Mouse (Mus musculus) hindbrain, embryonic 12.5 days (tissue): Measurements from ENCODE around the gene Galk2. TPM values are rescaled to one million over a fixed set of nuclear protein-coding genes. Genes with fewer than 3 reads are reported as not detected.
A peak's percentile ranks its signal among the peaks of the same experiment; 100 is the strongest.

Experiments used
- ATAC-seq: fragments of 200-750 bp; cut with Nextera tagmentation; 2 replicates; pipeline ENCODE4 v1.8.0; 2017; ENCODE audit warnings: moderate TSS enrichment; ENCODE audit not compliant: low FRiP score
- H3K27ac ChIP-seq: fragments of 300-500 bp; sonication (generic); 2 replicates; pipeline ENCODE4 v1.5.1; 2016; ENCODE audit warnings: mild to moderate bottlenecking
- H3K27me3 ChIP-seq: fragments of 300-500 bp; sonication (generic); 2 replicates; pipeline ENCODE4 v1.6.1; 2016; ENCODE audit warnings: mild to moderate bottlenecking
- H3K36me3 ChIP-seq: fragments of 300-500 bp; sonication (generic); 2 replicates; pipeline ENCODE4 v1.6.1; 2016; ENCODE audit warnings: mild to moderate bottlenecking
- H3K4me1 ChIP-seq: fragments of 300-500 bp; sonication (generic); 2 replicates; pipeline ENCODE4 v1.6.1; 2016
- H3K4me2 ChIP-seq: fragments of 300-500 bp; sonication (generic); replicated peaks from 2 replicates; pipeline ENCODE4 v1.6.1; 2016; ENCODE audit warnings: mild to moderate bottlenecking
- H3K4me3 ChIP-seq: fragments of 300-500 bp; sonication (generic); 2 replicates; pipeline ENCODE4 v1.5.1; 2016; ENCODE audit warnings: mild to moderate bottlenecking
- H3K9ac ChIP-seq: fragments of 300-500 bp; sonication (generic); 2 replicates; pipeline ENCODE4 v1.6.1; 2016; ENCODE audit warnings: mild to moderate bottlenecking, moderate library complexity
- H3K9me3 ChIP-seq: fragments of 300-500 bp; sonication (generic); replicated peaks from 2 replicates; pipeline ENCODE4 v1.6.1; 2016; ENCODE audit warnings: mild to moderate bottlenecking
- WGBS: fragments of 180-500 bp; shearing (Covaris S2); methylation state at CpG from one replicate; pipeline ENCODE4 v1.1.7; 2016; 5-methylcytosine and 5-hydroxymethylcytosine counted together
- polyA plus RNA-seq: library from polyadenylated mRNA; unstranded; fragments of >200 nt; fragmentation: Nextera tagmentation; extraction: Ambion mirVana; gene quantifications from 2 replicates; pipeline ENCODE4 v1.2.1, GENCODE M21; 2016

Gene Galk2
- polyA plus RNA-seq, 1 experiment from 2014 or later, result 35.2 TPM

DNA sequence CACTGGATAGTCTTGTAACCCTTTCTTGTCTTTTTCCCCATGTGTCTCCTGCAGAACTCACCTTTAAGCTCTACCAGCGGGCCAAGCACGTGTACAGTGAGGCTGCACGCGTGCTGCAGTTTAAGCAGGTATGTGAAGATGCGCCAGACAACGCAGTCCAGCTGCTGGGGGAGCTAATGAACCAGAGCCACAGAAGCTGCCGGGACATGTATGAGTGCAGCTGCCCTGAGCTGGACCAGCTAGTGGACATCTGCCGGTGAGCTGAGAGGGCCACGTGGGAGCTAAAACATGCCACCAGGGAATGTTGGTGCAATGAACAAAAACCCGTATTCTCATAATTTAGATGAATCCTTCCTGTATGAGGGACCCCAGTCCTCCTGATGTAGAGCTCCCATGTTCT, 116.3 kb downstream of the Galk2 start:
- no peaks in the 10 kb centered on the region for H3K9me3 ChIP-seq
- H3K27me3 ChIP-seq, result no peaks in the 10 kb centered on the region
- no peak overlapping the region for H3K9ac ChIP-seq
- H3K4me1 ChIP-seq, result no peaks in the 10 kb centered on the region
- WGBS, result 97% methylated on average over 10 of the region's 10 CpGs
- peaks cover 5% of the 10 kb centered on the region; the same call in 1 of the 2 replicates for H3K36me3 ChIP-seq
- ATAC-seq, result no peak
- H3K27ac ChIP-seq, result no peak overlapping the region
- no peak overlapping the region for H3K4me2 ChIP-seq
- H3K4me3 ChIP-seq, result no peak overlapping the region

- H3K27me3 ChIP-seq, result no peaks in the 10 kb centered on the region
- no peak for ATAC-seq
- H3K27ac ChIP-seq, result no peak overlapping the region
- H3K4me2 ChIP-seq, result no peak overlapping the region
- no peak overlapping the region for H3K9ac ChIP-seq
- WGBS, result 68% methylated on average over 5 of the region's 5 CpGs
- H3K9me3 ChIP-seq, result no peaks in the 10 kb centered on the region
- H3K4me1 ChIP-seq, result no peaks in the 10 kb centered on the region
- H3K4me3 ChIP-seq, result no peak overlapping the region
- peaks cover 5% of the 10 kb centered on the region; the same call in 1 of the 2 replicates for H3K36me3 ChIP-seq
These were observed 117.0 kb downstream of the Galk2 start for GRCm38 (mm10) chr2:125975808-125976345.

DNA sequence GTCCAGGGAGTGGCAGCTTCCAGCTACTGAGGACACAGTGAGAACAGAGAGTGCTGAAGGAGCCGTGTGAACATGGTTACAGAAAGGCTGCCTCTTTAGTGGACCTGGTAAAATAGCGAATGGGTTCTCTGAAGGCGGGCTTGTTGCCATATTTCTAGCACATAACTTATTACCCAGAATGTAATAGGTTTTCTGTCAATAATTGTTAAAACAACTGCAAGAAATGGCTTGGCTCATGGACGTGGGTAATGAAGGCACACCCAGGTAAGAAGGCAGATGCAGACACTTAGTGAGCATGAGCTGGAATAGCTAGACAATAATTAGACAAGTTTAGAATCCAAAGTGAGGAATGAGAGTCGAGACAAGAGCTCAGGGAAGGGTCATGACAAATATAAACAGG, 143.4 kb downstream of the Galk2 start:
- no peak for ATAC-seq

DNA sequence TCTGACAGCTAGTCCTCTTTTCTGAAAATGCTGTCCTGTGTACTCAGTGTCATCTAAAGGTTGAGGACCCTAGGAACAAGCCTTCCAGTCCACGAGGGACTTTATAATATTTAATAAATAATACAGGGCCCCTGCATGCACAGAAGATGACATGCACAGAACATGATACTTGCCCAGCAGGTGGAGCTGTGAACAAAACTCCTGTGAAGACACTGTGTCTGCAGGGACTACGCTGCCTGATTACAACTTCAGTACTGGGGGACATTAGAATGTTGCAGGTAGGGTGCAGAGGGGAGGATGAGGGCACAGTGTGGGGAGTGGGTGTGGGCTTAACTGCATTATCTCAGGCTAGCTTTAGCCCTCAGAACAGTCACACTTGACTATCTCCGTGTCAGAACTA, 147.2 kb downstream of the Galk2 start:
- H3K4me2 ChIP-seq, result no peak overlapping the region
- no peak overlapping the region for H3K9ac ChIP-seq
- no peaks in the 10 kb centered on the region for H3K9me3 ChIP-seq
- peak; percentile 32; the same call in 1 of the 2 replicates for ATAC-seq
- no peak overlapping the region for H3K27ac ChIP-seq
- WGBS, result 47% methylated on average over 3 of the region's 3 CpGs
- H3K4me1 ChIP-seq, result no peaks in the 10 kb centered on the region
- H3K4me3 ChIP-seq, result no peak overlapping the region
- no peaks in the 10 kb centered on the region for H3K36me3 ChIP-seq
- H3K27me3 ChIP-seq, result no peaks in the 10 kb centered on the region

More for the DNA sequence above, 143.4 kb downstream of the Galk2 start:
- Histone ChIP-seq H3K4me3 (no peak overlapping the region), H3K9ac (no peak overlapping the region), H3K9me3 (no peaks in the 10 kb centered on the region), H3K36me3 (no peaks in the 10 kb centered on the region), H3K4me1 (no peaks in the 10 kb centered on the region), H3K4me2 (no peak overlapping the region), H3K27me3 (no peaks in the 10 kb centered on the region), H3K27ac (no peak overlapping the region)
- WGBS, result 83% methylated on average over 5 of the region's 5 CpGs

DNA sequence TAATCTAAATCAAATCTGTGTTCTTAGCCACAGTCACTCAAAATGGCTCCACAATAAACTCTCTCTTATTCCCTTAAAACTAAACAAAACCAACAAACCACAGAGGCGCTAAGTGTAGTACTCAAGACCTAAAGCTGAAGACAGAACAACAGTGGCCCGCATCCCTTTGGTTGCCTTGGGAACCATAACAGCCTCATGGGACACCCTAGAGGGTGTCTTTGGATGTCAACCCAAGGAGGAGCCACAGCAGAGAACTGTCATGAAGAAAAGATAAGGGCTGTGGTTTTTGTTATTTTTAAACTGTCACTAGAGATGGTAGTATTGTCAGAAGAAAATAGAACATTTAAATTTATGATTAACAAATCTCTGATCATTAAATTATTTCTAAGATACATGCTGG, 147.8 kb downstream of the Galk2 start:
- H3K36me3 ChIP-seq, result no peaks in the 10 kb centered on the region
- H3K4me3 ChIP-seq, result no peak overlapping the region
- no peaks in the 10 kb centered on the region for H3K27me3 ChIP-seq
- H3K4me2 ChIP-seq, result no peak overlapping the region
- H3K4me1 ChIP-seq, result no peaks in the 10 kb centered on the region
- no peak for ATAC-seq
- H3K9me3 ChIP-seq, result no peaks in the 10 kb centered on the region
- no peak overlapping the region for H3K27ac ChIP-seq
- WGBS, result 60% methylated on average over 2 of the region's 2 CpGs
- no peak overlapping the region for H3K9ac ChIP-seq

GRCm38 (mm10) chr2:126014989-126015710, 156.2 kb downstream of the Galk2 start:
- no peaks in the 10 kb centered on the region for H3K27me3 ChIP-seq
- H3K9me3 ChIP-seq, result no peaks in the 10 kb centered on the region
- H3K4me1 ChIP-seq, result peaks cover 3% of the 10 kb centered on the region; the same call in 1 of the 2 replicates
- no peak overlapping the region for H3K9ac ChIP-seq
- H3K4me3 ChIP-seq, result no peak overlapping the region
- WGBS, result 39% methylated on average over 12 of the region's 12 CpGs
- ATAC-seq, result no peak
- no peak overlapping the region for H3K27ac ChIP-seq
- H3K4me2 ChIP-seq, result no peak overlapping the region
- H3K36me3 ChIP-seq, result no peaks in the 10 kb centered on the region

DNA sequence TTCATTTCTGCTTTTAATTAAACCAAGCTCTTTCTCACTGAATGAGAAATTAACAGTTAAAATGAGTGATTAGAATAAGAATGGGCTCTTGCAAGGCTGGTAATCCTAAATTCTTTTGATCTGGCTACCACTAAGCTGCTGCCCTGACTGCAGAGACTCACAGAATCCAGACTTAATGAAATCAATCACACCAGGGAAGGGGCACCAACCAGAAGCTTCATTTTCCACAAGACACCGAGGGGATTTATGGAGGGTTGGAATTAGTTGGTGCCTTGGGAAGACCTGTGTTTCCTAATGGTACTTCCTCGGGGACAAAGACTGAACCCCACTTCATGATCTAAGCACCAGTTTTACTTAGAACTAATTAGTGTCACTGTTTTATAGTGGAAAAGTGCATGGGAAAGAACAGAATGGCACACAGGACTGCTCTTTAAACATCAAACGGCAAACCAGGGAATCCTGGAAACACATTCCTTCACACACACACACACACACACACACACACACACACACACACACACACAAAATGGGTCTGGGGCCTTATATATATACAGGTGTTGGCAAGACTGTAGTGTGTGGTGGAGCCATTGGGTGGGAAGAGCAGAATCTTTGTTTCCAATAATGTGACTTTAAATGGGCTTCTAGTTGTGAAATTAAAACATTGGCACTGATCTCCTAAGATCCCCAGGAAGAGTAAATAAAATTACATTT, 157.0 kb downstream of the Galk2 start:
- H3K27ac ChIP-seq, result no peak overlapping the region
- H3K9me3 ChIP-seq, result no peaks in the 10 kb centered on the region
- H3K4me1 ChIP-seq, result peaks cover 3% of the 10 kb centered on the region; the same call in 1 of the 2 replicates
- H3K4me2 ChIP-seq, result no peak overlapping the region
- no peak; the same call in 1 of the 2 replicates for ATAC-seq
- H3K27me3 ChIP-seq, result no peaks in the 10 kb centered on the region
- H3K4me3 ChIP-seq, result no peak overlapping the region
- 44% methylated on average over 3 of the region's 3 CpGs for WGBS
- no peaks in the 10 kb centered on the region for H3K36me3 ChIP-seq
- H3K9ac ChIP-seq, result no peak overlapping the region

DNA sequence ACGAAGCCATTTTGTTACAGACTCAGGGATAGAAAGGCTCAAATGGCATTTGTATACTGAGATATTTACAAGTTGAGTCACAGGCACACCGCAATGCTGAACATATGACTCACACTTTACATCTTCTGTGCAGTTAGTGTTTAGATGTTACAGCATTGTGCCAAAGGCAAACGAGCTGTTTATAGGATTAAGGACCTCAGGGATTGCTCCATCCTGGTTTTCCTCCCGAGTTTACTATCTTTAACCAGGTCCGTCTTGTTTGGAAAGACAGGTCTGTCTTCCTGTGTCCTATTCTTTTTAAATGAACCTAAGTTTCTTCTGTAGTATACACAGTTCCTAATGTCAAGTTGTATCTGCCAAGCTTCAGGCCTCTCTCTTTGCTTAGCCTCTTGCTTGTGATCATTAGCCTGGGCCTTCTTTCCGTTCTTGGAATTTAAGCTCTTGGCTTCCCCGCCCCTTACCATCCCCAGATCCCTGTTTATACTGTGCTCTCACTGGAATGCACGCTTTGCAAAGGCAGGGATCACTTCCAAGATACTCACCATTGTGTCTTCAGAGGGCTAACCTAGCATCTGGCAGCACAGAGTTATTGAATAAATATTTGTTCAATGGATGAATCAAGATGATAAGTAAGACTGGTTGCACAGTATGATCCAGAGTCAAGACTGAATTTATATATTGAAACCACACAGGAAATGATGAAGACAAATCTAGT, 172.4 kb downstream of the Galk2 start:
- Histone ChIP-seq H3K4me2 (no peak overlapping the region), H3K9me3 (no peaks in the 10 kb centered on the region), H3K4me3 (no peak overlapping the region), H3K27me3 (no peaks in the 10 kb centered on the region), H3K36me3 (no peaks in the 10 kb centered on the region), H3K4me1 (no peaks in the 10 kb centered on the region), H3K9ac (no peak overlapping the region), H3K27ac (no peak overlapping the region)
- ATAC-seq, result no peak
- WGBS, result 70% methylated on average over 8 of the region's 8 CpGs

- no peaks in the 10 kb centered on the region for H3K27me3 ChIP-seq
- no peak overlapping the region for H3K9ac ChIP-seq
- H3K4me2 ChIP-seq, result no peak overlapping the region
- no peak for ATAC-seq
- no peak overlapping the region for H3K27ac ChIP-seq
- H3K4me1 ChIP-seq, result no peaks in the 10 kb centered on the region
- no peaks in the 10 kb centered on the region for H3K36me3 ChIP-seq
- no peak overlapping the region for H3K4me3 ChIP-seq
- no peaks in the 10 kb centered on the region for H3K9me3 ChIP-seq
- 79% methylated on average over 8 of the region's 8 CpGs for WGBS
These were observed 174.4 kb downstream of the Galk2 start for GRCm38 (mm10) chr2:126033114-126033972.
